Mouse (Mus musculus): ENCODE data around the gene Gm5725. TPM values are rescaled to one million over a fixed set of nuclear protein-coding genes. Genes with fewer than 3 reads are reported as not detected.
"Not testable (repeated sequence)": the region's sequence is repeated elsewhere in the genome, so short reads cannot be mapped to it uniquely, and the experiment has no call there.

The Gm5725 gene
- not detected in 2 replicates for polyA plus RNA-seq (2012; rRNA removed)

GRCm38 (mm10) chr7:21844167-21844566, at the start of gene Gm5725:
Gene Gm5725, minus strand, starts transcription at chr7:21844267.
- not testable (repeated sequence) for DNase-seq (ENCODE audit: low read depth)

GRCm38 (mm10) chr7:21832051-21832450, 12.0 kb downstream of the Gm5725 start, which contains the start of gene Vmn1r135:
Gene Vmn1r135, plus strand, starts transcription at chr7:21832351.
- not testable (repeated sequence) for DNase-seq (ENCODE audit: low read depth)

- not testable (repeated sequence) for DNase-seq (ENCODE audit: low read depth)
Measured at GRCm38 (mm10) chr7:21796628-21797027, 47.4 kb downstream of the Gm5725 start, which contains the start of gene Gm4177. Gene Gm4177, minus strand, starts transcription at chr7:21796728.

Other genes with a start within 250 kb of the Gm5725 start
- gene Vmn1r132, start 230.2 kb downstream of the Gm5725 start, polyA plus RNA-seq (2012; rRNA removed): not detected in 2 replicates
- not detected in 2 replicates for gene Gm4175, start 82.8 kb downstream of the Gm5725 start, polyA plus RNA-seq (2012; rRNA removed)
- not detected in 2 replicates for gene Gm4177, start 47.5 kb downstream of the Gm5725 start, polyA plus RNA-seq (2012; rRNA removed)
- not detected in 2 replicates for gene Vmn1r135, start 11.9 kb downstream of the Gm5725 start, polyA plus RNA-seq (2012; rRNA removed)
- not detected in 2 replicates for gene Gm5891, start 77.0 kb upstream of the Gm5725 start, polyA plus RNA-seq (2012; rRNA removed)
- gene Vmn1r137, start 150.3 kb upstream of the Gm5725 start, polyA plus RNA-seq (2012; rRNA removed): not detected in 2 replicates
- not detected in 2 replicates for gene Vmn1r138, start 184.6 kb upstream of the Gm5725 start, polyA plus RNA-seq (2012; rRNA removed)
- not detected in 2 replicates for gene Gm6176, start 212.0 kb upstream of the Gm5725 start, polyA plus RNA-seq (2012; rRNA removed)
- gene Vmn1r139, start 224.8 kb upstream of the Gm5725 start, polyA plus RNA-seq (2012; rRNA removed): not detected in 2 replicates

Data from gonadal fat pad, adult 2 months (tissue).